Mouse (Mus musculus): ENCODE measurements around the gene Decr2. TPM values are rescaled to one million over a fixed set of nuclear protein-coding genes. Genes with fewer than 3 reads are reported as not detected.

Decr2 gene
- polyA plus RNA-seq, 1 experiment, result 30.7 TPM

GRCm38 (mm10) chr17:26066488-26067020 lies 23.6 kb downstream of the Decr2 start:
- Histone ChIP-seq H3K27ac (ENCODE audit: insufficient read depth, low read depth, low read length) (no peak overlapping the region), H3K4me3 (ENCODE audit: insufficient read depth, low read length) (no peak overlapping the region)
- TF ChIP-seq POLR2A (IDR thresholded peaks at IDR 0.05; ENCODE audit: borderline replicate concordance, low read depth, low read length), result no peak
- TF ChIP-seq CTCF (IDR thresholded peaks at IDR 0.05; ENCODE audit: low read depth, low read length), result no peak

GRCm38 (mm10) chr17:26064916-26065315 lies 25.2 kb downstream of the Decr2 start:
- no peak overlapping the region for H3K27ac ChIP-seq (ENCODE audit: insufficient read depth, low read depth, low read length)
- peaks cover 15% of the 10 kb centered on the region for H3K4me1 ChIP-seq (ENCODE audit: control insufficient read depth, insufficient read depth, low read length)
- H3K4me3 ChIP-seq (ENCODE audit: insufficient read depth, low read length), result no peak overlapping the region
- no peak for TF ChIP-seq POLR2A (IDR thresholded peaks at IDR 0.05; ENCODE audit: borderline replicate concordance, low read depth, low read length)
- TF ChIP-seq CTCF (IDR thresholded peaks at IDR 0.05; ENCODE audit: low read depth, low read length), result no peak

More at GRCm38 (mm10) chr17:26066488-26067020, 23.6 kb downstream of the Decr2 start:
- peaks cover 17% of the 10 kb centered on the region for H3K4me1 ChIP-seq (ENCODE audit: control insufficient read depth, insufficient read depth, low read length)

- H3K4me3 ChIP-seq (ENCODE audit: insufficient read depth, low read length), result no peak overlapping the region
- no peak overlapping the region for H3K27ac ChIP-seq (ENCODE audit: insufficient read depth, low read depth, low read length)
- H3K4me1 ChIP-seq (ENCODE audit: control insufficient read depth, insufficient read depth, low read length), result no peaks in the 10 kb centered on the region
- TF ChIP-seq POLR2A (IDR thresholded peaks at IDR 0.05; ENCODE audit: borderline replicate concordance, low read depth, low read length), result no peak
- no peak for TF ChIP-seq CTCF (IDR thresholded peaks at IDR 0.05; ENCODE audit: low read depth, low read length)
Measured at GRCm38 (mm10) chr17:26057787-26058567, 32.2 kb downstream of the Decr2 start.

GRCm38 (mm10) chr17:26057278-26057677 lies 32.9 kb downstream of the Decr2 start:
- Histone ChIP-seq H3K27ac (ENCODE audit: insufficient read depth, low read depth, low read length) (no peak overlapping the region), H3K4me3 (ENCODE audit: insufficient read depth, low read length) (no peak overlapping the region), H3K4me1 (ENCODE audit: control insufficient read depth, insufficient read depth, low read length) (no peaks in the 10 kb centered on the region)
- TF ChIP-seq CTCF (IDR thresholded peaks at IDR 0.05; ENCODE audit: low read depth, low read length) (no peak), POLR2A (IDR thresholded peaks at IDR 0.05; ENCODE audit: borderline replicate concordance, low read depth, low read length) (no peak)

- TF ChIP-seq CTCF (IDR thresholded peaks at IDR 0.05; ENCODE audit: low read depth, low read length) (no peak), POLR2A (IDR thresholded peaks at IDR 0.05; ENCODE audit: borderline replicate concordance, low read depth, low read length) (no peak)
- Histone ChIP-seq H3K27ac (ENCODE audit: insufficient read depth, low read depth, low read length) (no peak overlapping the region), H3K4me1 (ENCODE audit: control insufficient read depth, insufficient read depth, low read length) (no peaks in the 10 kb centered on the region), H3K4me3 (ENCODE audit: insufficient read depth, low read length) (no peak overlapping the region)
Measured at GRCm38 (mm10) chr17:26055164-26055563, 35.0 kb downstream of the Decr2 start.

- TF ChIP-seq POLR2A (IDR thresholded peaks at IDR 0.05; ENCODE audit: borderline replicate concordance, low read depth, low read length) (no peak), CTCF (IDR thresholded peaks at IDR 0.05; ENCODE audit: low read depth, low read length) (no peak)
Measured at GRCm38 (mm10) chr17:26054133-26054845, 35.8 kb downstream of the Decr2 start.

GRCm38 (mm10) chr17:26052706-26053105 lies 37.4 kb downstream of the Decr2 start:
- no peak overlapping the region for H3K27ac ChIP-seq (ENCODE audit: insufficient read depth, low read depth, low read length)
- no peak overlapping the region for H3K4me3 ChIP-seq (ENCODE audit: insufficient read depth, low read length)
- TF ChIP-seq POLR2A (IDR thresholded peaks at IDR 0.05; ENCODE audit: borderline replicate concordance, low read depth, low read length) (no peak), CTCF (IDR thresholded peaks at IDR 0.05; ENCODE audit: low read depth, low read length) (no peak)
- no peaks in the 10 kb centered on the region for H3K4me1 ChIP-seq (ENCODE audit: control insufficient read depth, insufficient read depth, low read length)

More at GRCm38 (mm10) chr17:26054133-26054845, 35.8 kb downstream of the Decr2 start:
- no peak overlapping the region for H3K27ac ChIP-seq (ENCODE audit: insufficient read depth, low read depth, low read length)
- no peaks in the 10 kb centered on the region for H3K4me1 ChIP-seq (ENCODE audit: control insufficient read depth, insufficient read depth, low read length)
- H3K4me3 ChIP-seq (ENCODE audit: insufficient read depth, low read length), result no peak overlapping the region

GRCm38 (mm10) chr17:26052074-26052473 lies 38.1 kb downstream of the Decr2 start:
- Histone ChIP-seq H3K4me3 (ENCODE audit: insufficient read depth, low read length) (no peak overlapping the region), H3K4me1 (ENCODE audit: control insufficient read depth, insufficient read depth, low read length) (no peaks in the 10 kb centered on the region), H3K27ac (ENCODE audit: insufficient read depth, low read depth, low read length) (no peak overlapping the region)
- TF ChIP-seq CTCF (IDR thresholded peaks at IDR 0.05; ENCODE audit: low read depth, low read length) (no peak), POLR2A (IDR thresholded peaks at IDR 0.05; ENCODE audit: borderline replicate concordance, low read depth, low read length) (no peak)

GRCm38 (mm10) chr17:26048118-26048517 lies 42.0 kb downstream of the Decr2 start:
- no peak; the same call in 1 of the 2 replicates for TF ChIP-seq CTCF (IDR thresholded peaks at IDR 0.05; ENCODE audit: low read depth, low read length)
- TF ChIP-seq POLR2A (IDR thresholded peaks at IDR 0.05; ENCODE audit: borderline replicate concordance, low read depth, low read length), result no peak
- no peak overlapping the region for H3K27ac ChIP-seq (ENCODE audit: insufficient read depth, low read depth, low read length)
- H3K4me1 ChIP-seq (ENCODE audit: control insufficient read depth, insufficient read depth, low read length), result no peaks in the 10 kb centered on the region
- no peak overlapping the region for H3K4me3 ChIP-seq (ENCODE audit: insufficient read depth, low read length)
